Mouse (Mus musculus): Measurements from ENCODE around the gene Lrmp.

Lrmp gene

GRCm38 (mm10) chr6:145193038-145193437 lies 77.6 kb downstream of the Lrmp start:
- ATAC-seq (ENCODE audit: insufficient number of reproducible peaks, low FRiP score, low TSS enrichment), result no peak

- ATAC-seq (ENCODE audit: insufficient number of reproducible peaks, low FRiP score, low TSS enrichment), result no peak
Observed at GRCm38 (mm10) chr6:145193446-145193845, 78.0 kb downstream of the Lrmp start.

GRCm38 (mm10) chr6:145197949-145198686 lies 82.7 kb downstream of the Lrmp start:
- ATAC-seq (ENCODE audit: insufficient number of reproducible peaks, low FRiP score, low TSS enrichment), result no peak

GRCm38 (mm10) chr6:145202432-145203125 lies 87.1 kb downstream of the Lrmp start:
- no peak for ATAC-seq (ENCODE audit: insufficient number of reproducible peaks, low FRiP score, low TSS enrichment)

- no peak for ATAC-seq (ENCODE audit: insufficient number of reproducible peaks, low FRiP score, low TSS enrichment)
Observed at GRCm38 (mm10) chr6:145204440-145204839, 89.0 kb downstream of the Lrmp start.

- no peak for ATAC-seq (ENCODE audit: insufficient number of reproducible peaks, low FRiP score, low TSS enrichment)
Observed at GRCm38 (mm10) chr6:145205142-145205541, 89.7 kb downstream of the Lrmp start.

GRCm38 (mm10) chr6:145210056-145210680 lies 94.7 kb downstream of the Lrmp start:
- ATAC-seq (ENCODE audit: insufficient number of reproducible peaks, low FRiP score, low TSS enrichment), result 0 out of 2 replicates have a peak, but pooled peaks have one; percentile 1

- peak; percentile 96 for ATAC-seq (ENCODE audit: insufficient number of reproducible peaks, low FRiP score, low TSS enrichment)
Observed at GRCm38 (mm10) chr6:145210816-145211338, 95.4 kb downstream of the Lrmp start, which contains the start of the genes Casc1 and Etfrf1. Gene Casc1 (minus strand): TSS chr6:145211005. Gene Etfrf1 (plus strand): TSS chr6:145211134.

GRCm38 (mm10) chr6:145211376-145212305 lies 96.2 kb downstream of the Lrmp start:
- peak; percentile 5; the same call in 1 of the 2 replicates for ATAC-seq (ENCODE audit: insufficient number of reproducible peaks, low FRiP score, low TSS enrichment)

GRCm38 (mm10) chr6:145213916-145214315 lies 98.5 kb downstream of the Lrmp start:
- no peak for ATAC-seq (ENCODE audit: insufficient number of reproducible peaks, low FRiP score, low TSS enrichment)

GRCm38 (mm10) chr6:145215826-145216225 lies 100.4 kb downstream of the Lrmp start:
- no peak for ATAC-seq (ENCODE audit: insufficient number of reproducible peaks, low FRiP score, low TSS enrichment)

GRCm38 (mm10) chr6:145224246-145224645 lies 108.8 kb downstream of the Lrmp start:
- no peak for ATAC-seq (ENCODE audit: insufficient number of reproducible peaks, low FRiP score, low TSS enrichment)

Measured in cerebellum, adult (tissue).